Mouse (Mus musculus) MEL (cell line): ENCODE measurements around the gene Kcnmb2.

Experiments used
- CTCF ChIP-seq, 3 experiments: IDR thresholded peaks in 2 of 3; conservative IDR thresholded peaks in 1 of 3; 2 replicates each; pipeline ENCODE4 v1.5.1; 2011 to 2012; ENCODE audit warnings: low read length in 3 of 3, low read depth in 2 of 3, mild to moderate bottlenecking in 2 of 3, improper control_type of control experiment in 1 of 3, inconsistent platforms in 1 of 3, mixed read lengths in 1 of 3, moderate library complexity in 1 of 3; ENCODE audit not compliant: control insufficient read depth in 1 of 3, insufficient read depth in 1 of 3, poor library complexity in 1 of 3, severe bottlenecking in 1 of 3
- MAX ChIP-seq: IDR thresholded peaks from 2 replicates; pipeline ENCODE4 v1.6.1; 2011; ENCODE audit warnings: low read length, improper control_type of control experiment
- NELFE ChIP-seq: IDR thresholded peaks from 2 replicates; pipeline ENCODE4 v1.6.1; 2011; ENCODE audit warnings: low read depth, low read length, improper control_type of control experiment
- POLR2A ChIP-seq, 2 experiments: IDR thresholded peaks; 2 replicates each; pipeline ENCODE4 v1.6.1; 2011 to 2012; ENCODE audit warnings: low read length in 2 of 2, mild to moderate bottlenecking in 2 of 2, control low read depth in 1 of 2, improper control_type of control experiment in 1 of 2, low read depth in 1 of 2, moderate library complexity in 1 of 2; ENCODE audit not compliant: control insufficient read depth in 1 of 2, insufficient read depth in 1 of 2, poor library complexity in 1 of 2
- ZNF384 ChIP-seq: IDR thresholded peaks from 2 replicates; pipeline ENCODE4 v1.6.1; 2012; ENCODE audit warnings: low read depth, mild to moderate bottlenecking, inconsistent platforms, low read length, improper control_type of control experiment

GRCm38 (mm10) chr3:32053610-32054241 lies 151.4 kb downstream of the Kcnmb2 start:
- TF ChIP-seq NELFE (no peak), POLR2A (IDR thresholded peaks at IDR 0.05; ENCODE audit: control insufficient read depth in 1 of 2, insufficient read depth in 1 of 2, low read depth in 1 of 2, low read length in 2 of 2, poor library complexity in 1 of 2) (no peak), CTCF (IDR thresholded peaks at IDR 0.05 in 2 of 3, conservative IDR thresholded peaks at IDR 0.05 in 1 of 3; ENCODE audit: control insufficient read depth in 1 of 3, insufficient read depth in 1 of 3, low read depth in 2 of 3, low read length in 3 of 3, poor library complexity in 1 of 3, severe bottlenecking in 1 of 3) (no peak), ZNF384 (no peak), MAX (no peak)
